Mouse (Mus musculus) inflammation-experienced regulatory T-cells (primary cell): Measurements from ENCODE around the gene Wnt1. TPM values are rescaled to one million over a fixed set of nuclear protein-coding genes. Genes with fewer than 3 reads are reported as not detected.

Experiments used
- polyA plus RNA-seq, 2 experiments: library from polyadenylated mRNA; unstranded; fragments of 100-300 nt; shearing (Covaris generic); gene quantifications; one replicate each; pipeline ENCODE4 v1.2.1; 2017

The Wnt1 gene
- under 1 TPM in 1 of 2 experiments, not detected in 1; 0.89 TPM for polyA plus RNA-seq

GRCm38 (mm10) chr15:98789661-98790535, at the start of gene Wnt1:
Gene Wnt1 (plus strand): TSS chr15:98789857.

GRCm38 (mm10) chr15:98762670-98763529, 26.8 kb upstream of the Wnt1 start, which contains the start of gene Arf3:
Gene Arf3 (minus strand): TSS chr15:98763214.

GRCm38 (mm10) chr15:98777762-98778161, 11.9 kb upstream of the Wnt1 start, which contains the start of gene Wnt10b:
Gene Wnt10b (minus strand): TSS chr15:98778150.

GRCm38 (mm10) chr15:98809390-98809789, 19.7 kb downstream of the Wnt1 start, which contains the start of gene Ddn:
Gene Ddn (minus strand): TSS chr15:98809490.

GRCm38 (mm10) chr15:98830736-98831683, 41.4 kb downstream of the Wnt1 start, which contains the start of gene Prkag1:
Gene Prkag1 (minus strand): TSS chr15:98831521.

Other genes starting within 250 kb of the Wnt1 start
- gene Ccnt1, start 218.9 kb upstream of the Wnt1 start, polyA plus RNA-seq: 10 to 100 TPM; 59.4 to 69.7 TPM
- gene 4930415O20Rik, start 218.9 kb upstream of the Wnt1 start, polyA plus RNA-seq: not detected
- gene Adcy6, start 179.8 kb upstream of the Wnt1 start, polyA plus RNA-seq: 1 to 10 TPM in 1 of 2 experiments, under 1 TPM in 1; 0.82 to 7.4 TPM
- gene Cacnb3, start 159.0 kb upstream of the Wnt1 start, polyA plus RNA-seq: 1 to 10 TPM in 1 of 2 experiments, under 1 TPM in 1; 0.34 to 4.0 TPM
- 10 to 100 TPM; 15.4 to 17.3 TPM for gene Ddx23, start 127.0 kb upstream of the Wnt1 start, polyA plus RNA-seq
- gene Rnd1, start 112.4 kb upstream of the Wnt1 start, polyA plus RNA-seq: 1 to 10 TPM in 1 of 2 experiments, under 1 TPM in 1; 0.93 to 2.1 TPM
- gene Ccdc65, start 81.7 kb upstream of the Wnt1 start, polyA plus RNA-seq: 1 to 10 TPM in 1 of 2 experiments, under 1 TPM in 1; 0.28 to 2.4 TPM
- gene Fkbp11, start 61.7 kb upstream of the Wnt1 start, polyA plus RNA-seq: 1 to 10 TPM; 1.1 to 4.0 TPM
- gene Arf3, start 26.6 kb upstream of the Wnt1 start, polyA plus RNA-seq: 100 to 1,000 TPM; 138 to 147 TPM
- under 1 TPM; 0.52 to 0.61 TPM for gene Wnt10b, start 11.7 kb upstream of the Wnt1 start, polyA plus RNA-seq
- 1 to 10 TPM in 1 of 2 experiments, not detected in 1; 1.8 TPM for gene Ddn, start 19.6 kb downstream of the Wnt1 start, polyA plus RNA-seq
- gene Prkag1, start 41.7 kb downstream of the Wnt1 start, polyA plus RNA-seq: 100 to 1,000 TPM in 1 of 2 experiments, 10 to 100 TPM in 1; 97.2 to 156 TPM
- 10 to 100 TPM; 24.2 to 25.6 TPM for gene Kmt2d, start 81.3 kb downstream of the Wnt1 start, polyA plus RNA-seq
- gene Rhebl1, start 104.7 kb downstream of the Wnt1 start, polyA plus RNA-seq: 10 to 100 TPM in 1 of 2 experiments, 1 to 10 TPM in 1; 9.6 to 12.5 TPM
- gene Dhh, start 108.7 kb downstream of the Wnt1 start, polyA plus RNA-seq: under 1 TPM; 0.37 to 0.56 TPM
- gene Lmbr1l, start 128.4 kb downstream of the Wnt1 start, polyA plus RNA-seq: 10 to 100 TPM; 53.9 to 64.4 TPM
- gene Tuba1b, start 144.7 kb downstream of the Wnt1 start, polyA plus RNA-seq: 100 to 1,000 TPM; 386 to 432 TPM
- gene Gm49450, start 163.7 kb downstream of the Wnt1 start, polyA plus RNA-seq: not detected
- gene Tuba1a, start 163.8 kb downstream of the Wnt1 start, polyA plus RNA-seq: 100 to 1,000 TPM; 157 to 180 TPM
- 10 to 100 TPM; 50.0 to 53.5 TPM for gene Tuba1c, start 240.0 kb downstream of the Wnt1 start, polyA plus RNA-seq